Mouse (Mus musculus) hindbrain, postnatal 0 days (tissue): ENCODE measurements around the gene Lck. TPM values are rescaled to one million over a fixed set of nuclear protein-coding genes. Genes with fewer than 3 reads are reported as not detected.
A peak's percentile ranks its signal among the peaks of the same experiment; 100 is the strongest.

Source experiments
- ATAC-seq: fragments of 200-750 bp; cut with Nextera tagmentation; 2 replicates; pipeline ENCODE4 v1.8.0; 2017; ENCODE audit warnings: mild to moderate bottlenecking, moderate TSS enrichment, moderate library complexity
- DNase-seq: peaks from one replicate; pipeline ENCODE4 v3.0.0-alpha.2; 2015; ENCODE audit warnings: low spot score
- H3K27ac ChIP-seq: fragments of 300-500 bp; sonication (generic); 2 replicates; pipeline ENCODE4 v1.5.1; 2014; ENCODE audit warnings: mild to moderate bottlenecking
- H3K27me3 ChIP-seq: fragments of 300-500 bp; sonication (generic); 2 replicates; pipeline ENCODE4 v1.6.1; 2014; ENCODE audit warnings: low read length, mixed read lengths; ENCODE audit not compliant: insufficient read depth
- H3K36me3 ChIP-seq: fragments of 300-500 bp; sonication (generic); 2 replicates; pipeline ENCODE4 v1.6.1; 2014; ENCODE audit warnings: low read length, mixed read lengths; ENCODE audit not compliant: insufficient read depth
- H3K4me1 ChIP-seq: fragments of 300-500 bp; sonication (generic); 2 replicates; pipeline ENCODE4 v1.6.1; 2014; ENCODE audit warnings: antibody characterized with exemption, low read length, mixed read lengths; ENCODE audit not compliant: insufficient read depth
- H3K4me2 ChIP-seq: fragments of 300-500 bp; sonication (generic); 2 replicates; pipeline ENCODE4 v1.6.1; 2014; ENCODE audit warnings: low read depth, mild to moderate bottlenecking, low read length, moderate library complexity, mixed read lengths
- H3K4me3 ChIP-seq: fragments of 300-500 bp; sonication (generic); 2 replicates; pipeline ENCODE4 v1.5.1; 2014; ENCODE audit warnings: low read length
- H3K9ac ChIP-seq: fragments of 300-500 bp; sonication (generic); replicated peaks from 2 replicates; pipeline ENCODE4 v1.6.1; 2014; ENCODE audit warnings: mild to moderate bottlenecking, low read length, moderate library complexity, mixed read lengths
- H3K9me3 ChIP-seq: fragments of 300-500 bp; sonication (generic); 2 replicates; pipeline ENCODE4 v1.6.1; 2016; ENCODE audit warnings: low read length, mixed read lengths
- CTCF ChIP-seq: IDR thresholded peaks from 2 replicates; pipeline ENCODE4 v1.5.1; 2016; ENCODE audit warnings: antibody characterized with exemption, control low read depth, low read depth
- WGBS: fragments of 180-500 bp; shearing (Covaris S2); extraction: QIAGEN DNeasy Blood & Tissue Kit; methylation state at CpG from one replicate; pipeline ENCODE4 v1.1.7; 2014; 5-methylcytosine and 5-hydroxymethylcytosine counted together
- polyA plus RNA-seq: library from polyadenylated mRNA; unstranded; fragments of >200 nt; fragmentation: Nextera tagmentation; extraction: Ambion mirVana; gene quantifications from 2 replicates; pipeline ENCODE4 v1.2.1, GENCODE M21; 2015
- total RNA-seq: library from RNA; depleted of rRNA; stranded (reverse); fragments of >200 nt; gene quantifications from 2 replicates; pipeline ENCODE4 v1.2.3, GENCODE M21; 2014

Lck gene
- total and polyA plus RNA-seq, 2 experiments from 2014 or later: 12.2 to 12.5 TPM

DNA sequence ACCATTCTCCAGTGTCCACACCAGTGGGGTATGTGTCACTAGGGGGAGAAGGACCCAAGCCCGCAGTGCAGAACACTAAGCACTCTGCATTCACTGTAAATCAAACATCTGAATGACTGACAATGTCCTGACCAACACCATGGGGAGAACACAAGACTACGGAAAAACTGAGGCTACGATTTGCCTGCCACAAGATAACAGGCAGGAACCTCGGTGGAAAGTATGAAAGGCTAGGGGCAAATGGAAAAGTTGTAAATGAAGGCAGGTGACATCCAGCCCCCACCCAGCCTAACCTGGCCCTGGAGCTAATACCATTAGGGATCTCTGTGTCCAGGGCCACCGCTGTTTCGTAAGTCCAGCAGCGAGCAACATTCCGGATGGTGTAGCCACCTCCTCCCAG lies 54.9 kb downstream of the Lck start:
- Histone ChIP-seq H3K27ac (no peak overlapping the region), H3K4me1 (no peaks in the 10 kb centered on the region), H3K27me3 (no peaks in the 10 kb centered on the region), H3K9me3 (no peaks in the 10 kb centered on the region), H3K9ac (no peak overlapping the region), H3K36me3 (peaks cover 46% of the 10 kb centered on the region), H3K4me2 (no peak overlapping the region), H3K4me3 (no peak overlapping the region)
- ATAC-seq: no peak
- 90% methylated on average over 8 of the region's 8 CpGs for WGBS
- DNase-seq: no peak
- TF ChIP-seq CTCF: no peak

DNA sequence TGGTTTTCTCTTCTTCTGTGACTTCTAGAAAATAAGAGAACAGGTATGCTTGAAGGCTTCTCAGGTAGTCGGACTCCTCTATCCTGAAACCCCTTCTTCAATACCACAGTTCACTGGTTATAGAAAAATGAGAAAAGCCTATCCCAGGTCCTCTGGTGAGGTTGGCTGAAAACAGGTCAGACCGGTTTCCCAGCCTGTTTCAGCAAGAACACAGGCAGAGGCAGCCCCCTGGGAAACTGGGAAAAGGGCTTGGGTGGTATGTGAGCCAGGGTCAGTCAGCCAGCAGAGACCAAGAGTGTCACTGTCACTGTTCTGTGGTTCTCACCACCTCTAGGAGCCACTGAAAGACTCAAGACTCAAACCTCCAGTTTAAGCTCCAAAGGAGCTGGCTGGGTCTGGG lies 56.5 kb downstream of the Lck start:
- Histone ChIP-seq H3K4me2 (no peak overlapping the region), H3K27ac (no peak overlapping the region), H3K9me3 (no peaks in the 10 kb centered on the region), H3K9ac (no peak overlapping the region), H3K36me3 (peaks cover 36% of the 10 kb centered on the region), H3K27me3 (no peaks in the 10 kb centered on the region), H3K4me1 (no peaks in the 10 kb centered on the region), H3K4me3 (no peak overlapping the region)
- DNase-seq (no peak), ATAC-seq (no peak)
- TF ChIP-seq CTCF: no peak
- 52% methylated on average over 2 of the region's 2 CpGs for WGBS

DNA sequence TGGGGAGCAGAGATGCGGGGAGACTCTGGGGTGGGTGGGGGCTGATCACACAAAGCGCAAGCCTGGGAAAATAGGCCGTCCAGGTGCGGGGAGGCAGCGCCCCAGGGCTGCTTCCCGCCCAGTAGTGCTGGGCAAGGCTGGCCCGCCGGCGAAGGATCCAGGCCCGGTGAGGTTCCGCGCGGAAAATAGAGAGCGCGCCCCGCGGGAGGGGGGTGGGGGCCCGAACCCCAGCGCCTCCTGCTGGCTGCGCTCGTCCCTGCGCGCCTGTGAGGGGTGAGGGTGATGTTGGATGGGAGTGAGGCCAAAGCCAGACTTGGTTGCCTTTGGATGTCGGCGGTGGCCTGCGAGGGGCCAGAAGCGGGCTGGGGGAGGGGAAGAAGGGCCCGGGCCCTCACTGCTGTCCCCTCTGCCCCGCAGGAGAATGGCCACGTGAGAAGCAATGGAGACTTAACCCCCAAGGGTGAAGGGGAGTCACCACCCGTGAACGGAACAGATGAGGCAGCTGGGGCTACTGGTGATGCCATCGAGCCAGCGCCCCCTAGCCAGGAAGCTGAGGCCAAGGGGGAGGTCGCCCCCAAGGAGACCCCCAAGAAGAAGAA lies 59.0 kb downstream of the Lck start:
- DNase-seq: peak; percentile 85
- Histone ChIP-seq H3K27me3 (no peaks in the 10 kb centered on the region), H3K9ac (peak overlapping the region; percentile 100), H3K9me3 (no peaks in the 10 kb centered on the region), H3K4me3 (peak overlapping the region; percentile 100), H3K36me3 (peaks cover 21% of the 10 kb centered on the region), H3K27ac (peak overlapping the region; percentile 98), H3K4me1 (0 out of 2 replicates have a peak, but pooled peaks cover 5% of the 10 kb centered on the region), H3K4me2 (peak overlapping the region; percentile 61)
- TF ChIP-seq CTCF: peak; percentile 75
- under 1% methylated on average over 32 of the region's 35 CpGs for WGBS
- ATAC-seq: peak; percentile 66

DNA sequence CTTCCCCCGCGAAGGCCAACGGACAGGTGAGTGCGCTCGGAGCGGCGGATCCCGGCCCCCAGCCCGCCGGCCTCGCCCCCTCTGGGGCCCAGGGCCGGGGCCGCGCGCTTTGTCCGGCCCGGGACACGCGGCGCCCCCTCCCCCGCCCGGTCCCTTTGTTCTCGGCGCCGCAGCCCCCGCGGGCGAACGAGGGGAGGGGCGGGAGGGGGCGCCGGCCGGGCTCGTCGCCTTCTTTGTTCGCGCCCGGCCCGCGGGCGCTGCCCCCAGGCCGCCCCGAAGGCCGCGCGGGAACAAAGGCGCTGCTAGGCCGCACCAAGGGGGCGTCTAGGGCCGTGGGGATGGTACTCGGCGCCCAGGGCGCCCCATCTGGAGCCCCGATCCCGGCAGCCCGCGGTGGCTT lies 59.5 kb downstream of the Lck start:
- H3K4me2 ChIP-seq: peak overlapping the region; percentile 61
- ATAC-seq (peak; percentile 13), DNase-seq (peak; percentile 62)
- peaks cover 20% of the 10 kb centered on the region for H3K36me3 ChIP-seq
- no peak for TF ChIP-seq CTCF
- H3K4me3 ChIP-seq: peak overlapping the region; percentile 100
- H3K27me3 ChIP-seq: no peaks in the 10 kb centered on the region
- WGBS: 1% methylated on average over 14 of the region's 57 CpGs
- H3K9me3 ChIP-seq: no peaks in the 10 kb centered on the region
- H3K9ac ChIP-seq: peak overlapping the region; percentile 100
- H3K27ac ChIP-seq: peak overlapping the region; percentile 98
- H3K4me1 ChIP-seq: peaks cover 10% of the 10 kb centered on the region; the same call in 1 of the 2 replicates

DNA sequence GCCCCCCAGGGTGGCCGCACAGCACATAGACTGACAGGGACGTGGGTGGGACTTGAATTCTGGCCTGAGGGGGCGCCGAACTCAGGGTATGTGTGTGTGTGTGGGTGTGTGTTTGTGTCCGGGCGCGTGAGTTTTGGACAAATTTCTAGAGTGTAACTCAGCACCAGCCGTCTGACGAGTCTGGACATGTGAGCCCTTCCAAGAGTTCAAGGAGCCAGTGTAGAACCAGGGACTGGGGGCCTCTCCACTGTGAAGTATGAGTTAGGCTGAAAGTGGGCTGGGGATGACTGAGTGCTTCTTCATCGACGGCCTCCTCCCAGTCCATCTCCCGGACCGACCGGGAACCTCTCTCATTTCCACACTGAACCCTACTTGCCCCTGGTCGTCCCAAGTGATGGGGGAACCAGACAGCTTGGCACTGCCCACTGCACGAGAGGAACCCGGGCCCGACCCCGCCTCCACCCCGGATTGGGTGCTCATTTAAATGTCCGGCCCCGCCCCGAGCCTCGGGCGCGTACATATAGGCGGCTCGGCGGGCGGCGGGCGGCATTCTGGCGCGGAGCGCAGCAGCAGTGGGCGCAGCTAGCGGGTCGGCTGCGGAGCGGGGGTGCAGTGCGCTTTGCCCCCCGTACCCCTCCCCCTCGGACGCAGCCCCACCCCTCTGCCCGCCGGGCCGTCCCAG lies 60.2 kb downstream of the Lck start, which contains the start of gene Marcksl1:
Marcksl1 (plus strand) TSS at position 496 of the 682 bp plus-strand sequence.
- ATAC-seq (peak; percentile 87), DNase-seq (peak; percentile 95)
- Histone ChIP-seq H3K27ac (peak within 1 kb of the TSS; percentile 98), H3K36me3 (peaks cover 13% of the 10 kb centered on the region), H3K9me3 (no peaks in the 10 kb centered on the region), H3K9ac (peak within 1 kb of the TSS; percentile 100), H3K4me3 (peak within 1 kb of the TSS; percentile 100), H3K4me1 (peaks cover 12% of the 10 kb centered on the region; the same call in 1 of the 2 replicates), H3K4me2 (peak within 1 kb of the TSS; percentile 61), H3K27me3 (no peaks in the 10 kb centered on the region)
- 4% methylated on average over 47 of the region's 47 CpGs for WGBS
- TF ChIP-seq CTCF: no peak

DNA sequence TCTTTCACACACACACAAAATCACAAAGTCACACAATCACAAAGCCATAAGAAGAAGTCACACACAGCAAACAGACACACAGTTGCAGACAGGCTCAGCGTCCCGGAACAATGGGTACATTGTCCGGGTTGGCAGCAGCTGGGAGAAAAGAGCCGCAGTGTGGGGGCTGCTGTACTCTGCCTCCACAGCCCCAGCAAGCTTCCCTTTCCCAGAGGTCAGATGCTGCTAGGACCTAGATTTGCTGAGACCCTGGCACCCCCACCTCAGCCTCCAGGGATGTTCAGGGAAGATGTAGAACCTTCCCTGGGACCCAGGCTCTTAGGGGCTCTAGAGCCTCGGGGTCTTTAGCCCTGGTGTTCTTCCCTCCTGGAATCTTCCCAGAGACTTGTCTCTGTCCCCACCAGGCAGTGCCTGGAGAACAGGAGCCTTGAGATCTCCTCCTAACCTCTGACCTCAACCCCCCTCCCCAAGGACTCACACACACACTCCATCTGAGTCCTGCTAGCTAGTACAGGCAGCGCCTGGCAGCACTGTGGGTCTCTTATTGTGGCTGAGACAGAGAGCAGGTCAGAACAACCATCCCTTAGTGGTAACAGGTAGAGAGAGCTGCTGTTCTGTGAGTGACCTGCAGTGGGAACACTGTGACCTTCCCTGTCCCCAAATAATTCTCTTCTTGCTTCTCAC lies 61.9 kb downstream of the Lck start:
- WGBS: 11% methylated on average over 6 of the region's 6 CpGs
- Histone ChIP-seq H3K27me3 (no peaks in the 10 kb centered on the region), H3K4me3 (no peak overlapping the region), H3K27ac (peak overlapping the region; percentile 75), H3K9ac (no peak overlapping the region), H3K36me3 (peaks cover 2% of the 10 kb centered on the region; the same call in 1 of the 2 replicates), H3K9me3 (no peaks in the 10 kb centered on the region), H3K4me1 (peaks cover 12% of the 10 kb centered on the region; the same call in 1 of the 2 replicates), H3K4me2 (no peak overlapping the region)
- peak; percentile 44; the same call in 1 of the 2 replicates for ATAC-seq
- TF ChIP-seq CTCF: no peak
- DNase-seq: peak; percentile 39
